Mouse (Mus musculus) limb, embryonic 14.5 days (tissue): Measurements from ENCODE around the gene Kcnk1. TPM values are rescaled to one million over a fixed set of nuclear protein-coding genes. Genes with fewer than 3 reads are reported as not detected.
A peak's percentile ranks its signal among the peaks of the same experiment; 100 is the strongest.

Experiments
- ATAC-seq: fragments of 200-750 bp; cut with Nextera tagmentation; 2 replicates; pipeline ENCODE4 v1.8.0; 2017; ENCODE audit warnings: low read depth, moderate number of reproducible peaks, moderate TSS enrichment; ENCODE audit not compliant: low FRiP score
- DNase-seq: peaks from one replicate; pipeline ENCODE4 v3.0.0-alpha.2; 2015; ENCODE audit warnings: low spot score
- H3K27ac ChIP-seq: fragments of 300-500 bp; sonication (generic); replicated peaks from 2 replicates; pipeline ENCODE4 v1.5.1; 2014; ENCODE audit warnings: low read depth, mild to moderate bottlenecking, low read length, moderate library complexity, mixed read lengths
- H3K27me3 ChIP-seq: fragments of 300-500 bp; sonication (generic); 2 replicates; pipeline ENCODE4 v1.6.1; 2014; ENCODE audit warnings: low read length, mixed read lengths; ENCODE audit not compliant: control insufficient read depth, insufficient read depth
- H3K36me3 ChIP-seq: fragments of 300-500 bp; sonication (generic); 2 replicates; pipeline ENCODE4 v1.6.1; 2014; ENCODE audit warnings: mild to moderate bottlenecking, low read length, moderate library complexity, mixed read lengths; ENCODE audit not compliant: control insufficient read depth, insufficient read depth
- H3K4me1 ChIP-seq: fragments of 300-500 bp; sonication (generic); 2 replicates; pipeline ENCODE4 v1.6.1; 2014; ENCODE audit warnings: antibody characterized with exemption, low read length, mixed read lengths; ENCODE audit not compliant: control insufficient read depth, insufficient read depth
- H3K4me2 ChIP-seq: fragments of 300-500 bp; sonication (generic); replicated peaks from 2 replicates; pipeline ENCODE4 v1.6.1; 2014; ENCODE audit warnings: low read depth, mild to moderate bottlenecking, low read length, moderate library complexity; ENCODE audit not compliant: severe bottlenecking
- H3K4me3 ChIP-seq: fragments of 300-500 bp; sonication (generic); replicated peaks from 2 replicates; pipeline ENCODE4 v1.5.1; 2014; ENCODE audit warnings: low read length
- H3K9ac ChIP-seq: fragments of 300-500 bp; sonication (generic); 2 replicates; pipeline ENCODE4 v1.6.1; 2014; ENCODE audit warnings: mild to moderate bottlenecking, low read depth, low read length, moderate library complexity; ENCODE audit not compliant: severe bottlenecking
- H3K9me3 ChIP-seq: fragments of 300-500 bp; sonication (generic); 2 replicates; pipeline ENCODE4 v1.6.1; 2016; ENCODE audit warnings: low read length; ENCODE audit not compliant: control insufficient read depth
- POLR2A ChIP-seq: fragments of 200-500 bp; IDR thresholded peaks from 2 replicates; pipeline ENCODE4 v1.8.0; 2012; ENCODE audit warnings: inconsistent platforms, mild to moderate bottlenecking, moderate library complexity, borderline replicate concordance; ENCODE audit not compliant: insufficient read depth, insufficient read length; ENCODE audit errors: extremely low read depth
- WGBS: fragments of 180-500 bp; shearing (Covaris S2); extraction: QIAGEN DNeasy Blood & Tissue Kit; methylation state at CpG from one replicate; pipeline ENCODE4 v1.1.7; 2014; 5-methylcytosine and 5-hydroxymethylcytosine counted together
- polyA plus RNA-seq, 2 experiments: library from polyadenylated mRNA; depleted of rRNA in 1 of 2; stranded (reverse) in 1 of 2; unstranded in 1 of 2; fragments of >200 nt; fragmentation: Nextera tagmentation in 1 of 2; extraction: Ambion mirVana in 1 of 2; gene quantifications; 2 replicates each; pipeline versions ENCODE4 v1.2.1 to v1.2.3; 2012 to 2014

Kcnk1 gene
- polyA plus RNA-seq, 2 experiments, result 16.1 to 27.3 TPM

- TF ChIP-seq POLR2A, result no peak
- Histone ChIP-seq H3K36me3 (0 out of 2 replicates have a peak, but pooled peaks cover 2% of the 10 kb centered on the region), H3K4me3 (no peak overlapping the region), H3K27ac (no peak overlapping the region), H3K4me1 (peaks cover 17% of the 10 kb centered on the region), H3K9ac (no peak overlapping the region), H3K4me2 (no peak overlapping the region), H3K27me3 (no peaks in the 10 kb centered on the region), H3K9me3 (no peaks in the 10 kb centered on the region)
- 92% methylated on average over 9 of the region's 9 CpGs for WGBS
- ATAC-seq (no peak), DNase-seq (no peak)
Measured at GRCm38 (mm10) chr8:126026121-126026520, 31.2 kb downstream of the Kcnk1 start.

DNA sequence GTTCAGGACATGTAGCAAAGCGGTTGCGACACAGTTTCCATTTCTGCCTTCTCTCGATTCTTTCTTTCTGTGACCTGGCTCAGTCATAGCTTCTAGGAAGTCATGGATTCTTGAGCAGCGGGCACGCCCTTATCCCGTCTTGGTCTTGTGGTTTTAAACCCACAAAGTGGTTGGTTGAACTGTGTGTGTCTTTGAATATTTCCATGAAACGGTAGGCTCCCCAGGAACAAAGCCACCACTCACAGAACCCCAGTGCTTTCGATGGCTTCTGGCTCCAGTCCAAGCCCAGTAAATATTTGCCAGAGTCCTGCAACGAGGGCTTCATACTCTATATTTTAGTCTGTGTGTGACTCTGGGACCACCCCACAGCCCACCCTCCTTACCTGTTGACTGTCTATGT is 31.6 kb downstream of the Kcnk1 start:
- Histone ChIP-seq H3K27ac (0 out of 2 replicates have a peak overlapping the region, but pooled peaks have one; percentile 38), H3K36me3 (0 out of 2 replicates have a peak, but pooled peaks cover 2% of the 10 kb centered on the region), H3K4me3 (no peak overlapping the region), H3K9ac (no peak overlapping the region), H3K27me3 (no peaks in the 10 kb centered on the region), H3K4me1 (peaks cover 17% of the 10 kb centered on the region), H3K9me3 (no peaks in the 10 kb centered on the region), H3K4me2 (no peak overlapping the region)
- no peak for ATAC-seq
- peak; percentile 28 for DNase-seq
- TF ChIP-seq POLR2A, result no peak
- 51% methylated on average over 9 of the region's 9 CpGs for WGBS

GRCm38 (mm10) chr8:126027486-126027885 is 32.5 kb downstream of the Kcnk1 start:
- no peak for TF ChIP-seq POLR2A
- Histone ChIP-seq H3K27me3 (no peaks in the 10 kb centered on the region), H3K36me3 (0 out of 2 replicates have a peak, but pooled peaks cover 2% of the 10 kb centered on the region), H3K4me1 (peaks cover 17% of the 10 kb centered on the region), H3K4me3 (no peak overlapping the region), H3K27ac (peak overlapping the region; percentile 38; the same call in 1 of the 2 replicates), H3K4me2 (no peak overlapping the region), H3K9ac (no peak overlapping the region), H3K9me3 (no peaks in the 10 kb centered on the region)
- DNase-seq (no peak), ATAC-seq (no peak)
- WGBS, result 50% methylated on average over 6 of the region's 6 CpGs

DNA sequence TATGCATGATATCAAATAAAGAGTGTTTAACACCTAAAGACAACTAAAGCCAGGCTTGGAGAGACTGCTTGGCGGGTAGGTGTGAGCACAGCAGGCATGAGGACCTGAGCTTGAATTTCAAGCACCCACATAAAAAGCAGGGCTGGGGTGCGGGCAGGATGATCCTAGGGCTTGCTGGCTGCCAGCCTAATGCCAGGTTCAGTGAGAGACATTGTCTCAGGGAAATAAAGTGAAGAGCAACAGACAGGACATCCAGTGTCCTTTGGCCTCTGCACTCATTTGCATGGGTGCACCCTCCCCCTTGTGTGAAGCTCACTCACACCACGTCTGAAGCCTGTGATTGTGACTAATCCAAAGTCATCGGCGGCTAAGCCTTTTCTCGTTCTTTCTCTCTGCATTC is 34.0 kb downstream of the Kcnk1 start:
- H3K9me3 ChIP-seq, result no peaks in the 10 kb centered on the region
- H3K27ac ChIP-seq, result no peak overlapping the region
- no peak for DNase-seq
- H3K36me3 ChIP-seq, result 0 out of 2 replicates have a peak, but pooled peaks cover 2% of the 10 kb centered on the region
- peaks cover 17% of the 10 kb centered on the region for H3K4me1 ChIP-seq
- no peaks in the 10 kb centered on the region for H3K27me3 ChIP-seq
- WGBS, result 61% methylated on average over 6 of the region's 6 CpGs
- H3K9ac ChIP-seq, result no peak overlapping the region
- TF ChIP-seq POLR2A, result no peak
- H3K4me3 ChIP-seq, result no peak overlapping the region
- no peak overlapping the region for H3K4me2 ChIP-seq
- no peak for ATAC-seq

DNA sequence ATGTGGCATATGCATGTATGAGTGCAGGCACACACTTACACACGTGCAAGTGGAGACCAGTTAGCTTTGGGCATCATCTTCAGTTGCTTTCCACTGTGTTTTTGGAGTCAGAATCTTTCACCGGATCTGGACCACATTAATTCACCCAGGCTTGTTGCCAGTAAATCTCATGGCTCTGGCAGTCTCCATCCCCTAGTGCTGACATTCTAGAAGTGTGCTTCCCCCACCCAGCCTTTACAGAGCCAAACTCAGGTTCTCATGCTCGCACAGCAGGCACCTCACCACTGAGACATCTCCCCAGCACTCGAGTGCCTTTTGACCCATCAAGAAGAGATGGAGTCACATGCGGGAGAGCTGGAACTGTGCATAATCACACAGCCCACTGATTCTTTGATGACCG is 37.8 kb downstream of the Kcnk1 start:
- Histone ChIP-seq H3K4me3 (no peak overlapping the region), H3K4me1 (peaks cover under 1% of the 10 kb centered on the region; the same call in 1 of the 2 replicates), H3K27me3 (no peaks in the 10 kb centered on the region), H3K9ac (no peak overlapping the region), H3K9me3 (no peaks in the 10 kb centered on the region), H3K27ac (no peak overlapping the region), H3K4me2 (no peak overlapping the region), H3K36me3 (0 out of 2 replicates have a peak, but pooled peaks cover 2% of the 10 kb centered on the region)
- WGBS, result 61% methylated on average over 6 of the region's 6 CpGs
- no peak for TF ChIP-seq POLR2A
- ATAC-seq (no peak), DNase-seq (peak; percentile 52)
